Mouse (Mus musculus) liver, adult 2 months (tissue): ENCODE measurements around the gene Sh2d3c.

Source experiments
- CTCF ChIP-seq: fragments of 200-500 bp; IDR thresholded peaks from 2 replicates; pipeline ENCODE4 v1.5.1; 2011; ENCODE audit warnings: low read depth, low read length, control low read depth
- POLR2A ChIP-seq: fragments of 200-500 bp; IDR thresholded peaks from 2 replicates; pipeline ENCODE4 v1.6.1; 2011; ENCODE audit warnings: low read length, control low read depth; ENCODE audit not compliant: insufficient read depth; ENCODE audit errors: extremely low read depth

DNA sequence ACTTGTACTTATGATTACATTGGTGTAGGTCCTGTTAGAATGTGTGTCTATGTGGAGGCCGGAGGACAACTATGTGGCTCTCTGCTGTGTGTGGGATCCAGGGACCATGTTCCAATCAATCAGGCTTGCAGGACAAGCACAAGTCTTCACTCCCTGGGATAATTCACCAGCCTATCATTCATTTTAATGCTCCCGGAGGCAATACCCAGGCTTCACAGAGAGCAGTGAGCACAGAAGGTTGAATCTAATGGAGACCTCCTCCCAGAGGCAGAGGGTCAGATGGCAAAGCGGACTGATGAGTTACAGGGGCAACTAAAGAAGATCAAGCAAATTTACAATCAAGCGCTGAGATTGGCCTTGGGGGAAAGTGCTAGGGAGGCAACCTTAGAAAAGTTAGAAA, 8.7 kb downstream of the Sh2d3c start:
- no peak for TF ChIP-seq CTCF
- TF ChIP-seq POLR2A = no peak
